8 mouse cellular contexts compared by ENCODE assay signal in the genomic region with DNA sequence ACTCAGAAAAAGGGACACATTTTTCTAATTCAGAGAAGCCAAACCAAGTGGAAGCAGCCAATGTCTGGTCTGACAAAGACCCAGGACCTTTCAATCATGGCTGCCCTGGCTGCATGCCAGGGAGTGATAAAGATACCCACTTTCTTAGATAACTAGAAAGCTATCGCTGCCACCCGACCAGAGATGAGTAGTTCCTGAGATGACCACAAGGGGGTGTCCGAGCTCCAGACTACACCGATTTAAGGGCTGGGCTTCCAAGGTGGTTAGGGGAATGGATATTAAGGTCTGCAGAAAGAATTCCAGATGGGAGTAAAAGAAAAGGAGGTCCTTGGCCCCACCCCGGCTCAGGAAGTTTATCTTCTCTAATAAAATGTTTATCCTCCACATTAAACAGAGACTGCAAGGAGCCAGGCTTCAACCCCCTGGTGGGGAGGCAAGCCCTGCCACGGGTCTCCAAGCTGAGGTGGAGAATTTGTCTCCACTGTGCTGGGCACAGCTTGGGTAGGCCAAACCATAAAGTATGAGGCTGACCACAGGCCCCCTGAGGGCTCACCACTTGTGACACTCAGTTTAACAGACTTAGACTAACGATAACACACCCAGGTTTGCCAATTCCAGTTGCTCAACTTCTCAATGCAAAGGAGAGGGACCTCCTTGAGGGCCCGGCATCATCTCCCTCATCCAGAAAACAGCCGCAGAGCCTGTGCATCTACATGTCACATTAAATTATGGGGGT. TPM values are rescaled to one million over a fixed set of nuclear protein-coding genes. Genes with fewer than 3 reads are reported as not detected.
DNase-seq lines count a peak whose midpoint lies in the region; ATAC-seq and TF ChIP-seq lines count a peak whose summit lies in the region.

No protein-coding gene starts in this region.

- no peaks in the 10 kb centered on the region for H3K36me3 ChIP-seq in forebrain, embryonic 15.5 days
- peaks cover 13% of the 10 kb centered on the region for H3K36me3 ChIP-seq in hindbrain, embryonic 12.5 days
- peaks cover 3% of the 10 kb centered on the region; the same call in 1 of the 2 replicates for H3K36me3 ChIP-seq in small intestine, adult 2 months (ENCODE audit: control insufficient read depth, insufficient read depth, low read length)

- 0 out of 2 replicates have a peak overlapping the region, but pooled peaks have one; percentile 7 for H3K4me3 ChIP-seq in forebrain, embryonic 15.5 days
- H3K4me3 ChIP-seq in hindbrain, embryonic 12.5 days: no peak overlapping the region
- H3K4me3 ChIP-seq in small intestine, adult 2 months (ENCODE audit: low read depth, low read length): no peak overlapping the region

- H3K4me2 ChIP-seq in forebrain, embryonic 15.5 days (replicated peaks): peak overlapping the region; percentile 23
- H3K4me2 ChIP-seq in hindbrain, embryonic 12.5 days (replicated peaks): peak overlapping the region; percentile 37

- H3K9ac ChIP-seq in forebrain, embryonic 15.5 days (replicated peaks): no peak overlapping the region; the same call in 1 of the 2 replicates
- H3K9ac ChIP-seq in hindbrain, embryonic 12.5 days: peak overlapping the region; percentile 41; the same call in 1 of the 2 replicates

- H3K9me3 ChIP-seq in forebrain, embryonic 15.5 days: no peaks in the 10 kb centered on the region
- H3K9me3 ChIP-seq in hindbrain, embryonic 12.5 days (replicated peaks): no peaks in the 10 kb centered on the region

- no peak for ATAC-seq in forebrain, embryonic 15.5 days (replicated peaks)
- ATAC-seq in hindbrain, embryonic 12.5 days (ENCODE audit: low FRiP score): no peak
- peak; percentile 26; the same call in 1 of the 2 replicates for ATAC-seq in megakaryocyte progenitor cell, adult 5-6 weeks (replicated peaks; ENCODE audit: poor library complexity)

- no peak for TF ChIP-seq POLR2A in small intestine, adult 2 months (IDR thresholded peaks at IDR 0.05; ENCODE audit: low read depth, low read length)

- WGBS in forebrain, embryonic 15.5 days: 35% methylated on average over 9 of the region's 9 CpGs
- WGBS in hindbrain, embryonic 12.5 days: 34% methylated on average over 9 of the region's 9 CpGs
- 27% methylated on average over 9 of the region's 9 CpGs for WGBS in small intestine, adult 2 months

- peak; percentile 77; the same call in 1 of the 2 replicates for TF ChIP-seq CTCF in small intestine, adult 2 months (IDR thresholded peaks at IDR 0.05; ENCODE audit: extremely low read depth, insufficient read length, insufficient replicate concordance, low read depth, low read length)

- no peaks in the 10 kb centered on the region for H3K27me3 ChIP-seq in forebrain, embryonic 15.5 days
- H3K27me3 ChIP-seq in hindbrain, embryonic 12.5 days: no peaks in the 10 kb centered on the region
- no peaks in the 10 kb centered on the region for H3K27me3 ChIP-seq in small intestine, adult 2 months (ENCODE audit: control insufficient read depth, insufficient read depth, low read length)

- DNase-seq in adrenal gland, adult (ENCODE audit: inconsistent age in 2 of 2, low spot score in 1 of 2): peak; percentile 79 to 94
- DNase-seq in adrenal gland, adult 8-10 months: no peak
- peak; percentile 78 for DNase-seq in cerebellum, adult 11-12 months
- DNase-seq in left cerebral cortex, postnatal 10 days (ENCODE audit: extremely low spot score in 1 of 2, low spot score in 2 of 2): peak; percentile 67 to 79

- H3K27ac ChIP-seq in forebrain, embryonic 15.5 days (replicated peaks): 0 out of 2 replicates have a peak overlapping the region, but pooled peaks have one; percentile 3
- no peak overlapping the region for H3K27ac ChIP-seq in hindbrain, embryonic 12.5 days
- H3K27ac ChIP-seq in small intestine, adult 2 months (ENCODE audit: insufficient read depth, low read depth, low read length): no peak overlapping the region

- H3K4me1 ChIP-seq in forebrain, embryonic 15.5 days: peaks cover 57% of the 10 kb centered on the region
- peaks cover 50% of the 10 kb centered on the region for H3K4me1 ChIP-seq in hindbrain, embryonic 12.5 days
- peaks cover 5% of the 10 kb centered on the region for H3K4me1 ChIP-seq in small intestine, adult 2 months (ENCODE audit: control insufficient read depth, insufficient read depth, insufficient read length, low read length)

- intact Hi-C loops in left cerebral cortex, postnatal 10 days (cut with DNase I): no loop called here

RNA-seq across cellular contexts. Expression of gene C1qtnf5, which starts 2.5 kb away (rescaled TPM):
- 10 to 100 TPM; 13.7 to 22.0 (median 18.7) TPM for total RNA-seq in adrenal gland, adult 8-10 months (2022)
- polyA plus RNA-seq in forebrain, embryonic 15.5 days (2015; fragmentation: Nextera tagmentation; extraction: Ambion mirVana): 2.2 and 3.6 TPM in 2 replicates
- 1.4 and 1.8 TPM in 2 replicates for polyA plus RNA-seq in hindbrain, embryonic 12.5 days (2016; fragmentation: Nextera tagmentation; extraction: Ambion mirVana)
- total RNA-seq in left cerebral cortex, postnatal 10 days (2021): 10 to 100 TPM; 11.2 to 12.1 TPM
- total RNA-seq in megakaryocyte progenitor cell, adult 5-6 weeks (2015): not detected in 2 replicates
- not detected in 2 replicates for total RNA-seq in megakaryocyte progenitor cell, adult 5-6 weeks (2017)
- polyA plus RNA-seq in small intestine, adult 2 months (2012; rRNA removed): 6.4 and 7.0 TPM in 2 replicates

RNA-seq across cellular contexts. Expression of gene Gm49380, which starts 3.8 kb away (rescaled TPM):
- 1 to 10 TPM in 1 of 4 experiments, under 1 TPM in 3; 0.20 to 1.1 (median 0.93) TPM for total RNA-seq in adrenal gland, adult 8-10 months (2022)
- 0.17 and 0.18 TPM in 2 replicates for polyA plus RNA-seq in forebrain, embryonic 15.5 days (2015; fragmentation: Nextera tagmentation; extraction: Ambion mirVana)
- 0.26 and 0.30 TPM in 2 replicates for polyA plus RNA-seq in hindbrain, embryonic 12.5 days (2016; fragmentation: Nextera tagmentation; extraction: Ambion mirVana)
- total RNA-seq in left cerebral cortex, postnatal 10 days (2021): not detected
- total RNA-seq in megakaryocyte progenitor cell, adult 5-6 weeks (2015): not detected in 2 replicates
- not detected in 2 replicates for total RNA-seq in megakaryocyte progenitor cell, adult 5-6 weeks (2017)
- polyA plus RNA-seq in small intestine, adult 2 months (2012; rRNA removed): not detected in 2 replicates

RNA-seq across cellular contexts. Expression of gene Rnf26, which starts 3.8 kb away (rescaled TPM):
- total RNA-seq in adrenal gland, adult 8-10 months (2022): 10 to 100 TPM; 29.8 to 36.7 (median 31.5) TPM
- 39.9 and 40.1 TPM in 2 replicates for polyA plus RNA-seq in forebrain, embryonic 15.5 days (2015; fragmentation: Nextera tagmentation; extraction: Ambion mirVana)
- 57.1 and 61.4 TPM in 2 replicates for polyA plus RNA-seq in hindbrain, embryonic 12.5 days (2016; fragmentation: Nextera tagmentation; extraction: Ambion mirVana)
- total RNA-seq in left cerebral cortex, postnatal 10 days (2021): 10 to 100 TPM; 30.1 to 33.4 TPM
- total RNA-seq in megakaryocyte progenitor cell, adult 5-6 weeks (2015): 47.7 and 59.6 TPM in 2 replicates
- total RNA-seq in megakaryocyte progenitor cell, adult 5-6 weeks (2017): 19.1 and 21.2 TPM in 2 replicates
- 16.9 and 26.4 TPM in 2 replicates for polyA plus RNA-seq in small intestine, adult 2 months (2012; rRNA removed)

RNA-seq across cellular contexts. Expression of gene Mfrp, which starts 8.0 kb away (rescaled TPM):
- under 1 TPM in 2 of 4 experiments, not detected in 2; 0.10 to 0.31 TPM for total RNA-seq in adrenal gland, adult 8-10 months (2022)
- 0.18 and 0.23 TPM in 2 replicates for polyA plus RNA-seq in forebrain, embryonic 15.5 days (2015; fragmentation: Nextera tagmentation; extraction: Ambion mirVana)
- 0.14 and 0.30 TPM in 2 replicates for polyA plus RNA-seq in hindbrain, embryonic 12.5 days (2016; fragmentation: Nextera tagmentation; extraction: Ambion mirVana)
- under 1 TPM in 1 of 2 experiments, not detected in 1; 0.17 TPM for total RNA-seq in left cerebral cortex, postnatal 10 days (2021)
- total RNA-seq in megakaryocyte progenitor cell, adult 5-6 weeks (2015): not detected in 2 replicates
- 0.12 TPM in 1 of 2 replicates, not detected in the other for total RNA-seq in megakaryocyte progenitor cell, adult 5-6 weeks (2017)
- polyA plus RNA-seq in small intestine, adult 2 months (2012; rRNA removed): 0.04 TPM in 2 replicates

RNA-seq across cellular contexts. Expression of gene Mcam, which starts 24.7 kb away (rescaled TPM):
- 10 to 100 TPM; 21.4 to 70.9 (median 38.2) TPM for total RNA-seq in adrenal gland, adult 8-10 months (2022)
- polyA plus RNA-seq in forebrain, embryonic 15.5 days (2015; fragmentation: Nextera tagmentation; extraction: Ambion mirVana): 11.3 and 13.1 TPM in 2 replicates
- polyA plus RNA-seq in hindbrain, embryonic 12.5 days (2016; fragmentation: Nextera tagmentation; extraction: Ambion mirVana): 14.5 and 15.4 TPM in 2 replicates
- 10 to 100 TPM; 19.2 to 22.2 TPM for total RNA-seq in left cerebral cortex, postnatal 10 days (2021)
- 0.12 TPM in 1 of 2 replicates, not detected in the other for total RNA-seq in megakaryocyte progenitor cell, adult 5-6 weeks (2015)
- total RNA-seq in megakaryocyte progenitor cell, adult 5-6 weeks (2017): 0.14 TPM in 1 of 2 replicates, not detected in the other
- polyA plus RNA-seq in small intestine, adult 2 months (2012; rRNA removed): 14.2 and 14.3 TPM in 2 replicates

Comparison
In these comparisons a context has a peak if more than half of its experiments do, and no peak if none do; other contexts are left out.
1. RNA of gene C1qtnf5, which starts 2.5 kb away (total RNA-seq): 13.7 to 22.0 TPM in adrenal gland, adult 8-10 months and 11.2 to 12.1 TPM in left cerebral cortex, postnatal 10 days; not detected in megakaryocyte progenitor cell, adult 5-6 weeks; every median in the first group is over 10 times any median in the second.